Mouse (Mus musculus) ES-E14 (cell line): ENCODE data around the gene Il3.

Experiments used
- CHD2 ChIP-seq: IDR thresholded peaks from 2 replicates; pipeline ENCODE4 v1.6.1; 2014; ENCODE audit warnings: mild to moderate bottlenecking, low read depth, low read length, inconsistent platforms
- HCFC1 ChIP-seq: IDR thresholded peaks from 2 replicates; pipeline ENCODE4 v1.6.1; 2012; ENCODE audit warnings: low read length, inconsistent platforms, borderline replicate concordance; ENCODE audit not compliant: insufficient read depth
- MAFK ChIP-seq: IDR thresholded peaks from 2 replicates; pipeline ENCODE4 v1.6.1; 2014; ENCODE audit warnings: mild to moderate bottlenecking, low read depth, low read length, inconsistent platforms; ENCODE audit not compliant: insufficient read depth

- TF ChIP-seq MAFK (no peak), HCFC1 (no peak), CHD2 (no peak)
These were observed 47.9 kb downstream of the Il3 start for GRCm38 (mm10) chr11:54219191-54219590.
